Mouse (Mus musculus): ENCODE results near the gene C330021F23Rik.

DNA sequence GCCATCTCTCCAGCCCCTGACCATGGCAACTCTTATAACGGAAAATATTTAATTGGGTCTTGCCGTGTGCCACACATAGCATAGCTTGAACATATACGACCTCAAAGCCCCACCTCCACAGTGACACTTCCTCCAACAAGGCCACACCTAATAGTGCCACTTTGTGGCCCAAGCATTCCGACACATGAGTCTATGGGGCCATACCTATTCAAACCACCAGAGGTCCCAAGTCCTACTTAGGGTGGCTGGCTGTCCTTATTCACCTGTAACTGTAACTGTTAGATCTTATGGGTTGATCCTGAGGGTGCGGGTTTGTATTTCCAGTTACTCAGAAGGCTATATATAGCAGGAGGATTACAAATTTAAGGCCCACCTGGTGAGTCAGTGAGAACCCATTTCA lies 60.2 kb downstream of the C330021F23Rik start:
- peak; percentile 35 for TF ChIP-seq CTCF (IDR thresholded peaks at IDR 0.05; ENCODE audit: low read depth, low read length)
- TF ChIP-seq POLR2A (IDR thresholded peaks at IDR 0.05; ENCODE audit: insufficient read depth, low read length), result no peak
- no peak for TF ChIP-seq EP300 (IDR thresholded peaks at IDR 0.05; ENCODE audit: insufficient read depth, low read depth, low read length)

Measured in ES-Bruce4 (cell line).